Mouse (Mus musculus): ENCODE measurements around the gene B3gnt3. TPM values are rescaled to one million over a fixed set of nuclear protein-coding genes. Genes with fewer than 3 reads are reported as not detected.
A peak's percentile ranks its signal among the peaks of the same experiment; 100 is the strongest.
"Not testable (repeated sequence)": the region's sequence is repeated elsewhere in the genome, so short reads cannot be mapped to it uniquely, and the experiment has no call there.

The B3gnt3 gene
- polyA plus RNA-seq (2015; fragmentation: Nextera tagmentation; extraction: Ambion mirVana): 0.45 and 0.52 TPM in 2 replicates

DNA sequence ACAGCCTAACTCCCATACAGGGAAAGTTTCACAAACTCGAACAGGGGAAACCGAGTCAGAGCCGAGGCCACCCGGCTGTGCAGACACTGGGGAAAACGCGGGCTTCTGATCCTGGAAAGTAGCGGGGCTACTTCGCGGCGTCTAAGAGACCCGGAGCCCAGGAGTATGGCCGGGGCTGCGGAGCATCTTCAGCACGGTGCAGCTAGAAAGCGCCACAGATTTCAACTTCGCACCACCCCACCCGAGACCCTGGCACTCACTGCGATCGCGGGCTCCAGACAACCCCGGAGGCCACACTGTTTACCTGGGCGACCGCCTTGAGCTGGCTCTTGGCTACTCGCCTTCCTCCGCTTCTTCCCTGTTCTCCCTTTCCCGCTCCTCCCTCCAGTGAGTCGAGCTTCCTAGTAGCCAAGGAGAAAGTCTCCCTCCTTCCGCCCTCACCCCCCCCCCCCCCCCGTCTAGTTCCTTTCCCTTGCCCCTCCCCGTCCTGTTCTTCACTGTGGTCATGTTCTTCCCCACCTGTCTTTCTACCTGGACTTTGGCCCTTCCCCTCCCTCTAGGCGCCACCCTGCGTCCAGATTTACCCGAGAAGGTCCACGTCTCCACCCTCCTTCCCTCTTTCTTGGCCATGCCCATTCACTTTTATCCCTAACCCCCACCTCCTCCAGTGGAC, at the start of gene B3gnt3:
B3gnt3 (minus strand) TSS at position 376 of the 673 bp plus-strand sequence.
- ATAC-seq (ENCODE audit: low FRiP score, low read depth): no peak
- WGBS: 19% methylated on average over 30 of the region's 34 CpGs
- H3K4me3 ChIP-seq: peak within 1 kb of the TSS; percentile 16; the same call in 1 of the 2 replicates

DNA sequence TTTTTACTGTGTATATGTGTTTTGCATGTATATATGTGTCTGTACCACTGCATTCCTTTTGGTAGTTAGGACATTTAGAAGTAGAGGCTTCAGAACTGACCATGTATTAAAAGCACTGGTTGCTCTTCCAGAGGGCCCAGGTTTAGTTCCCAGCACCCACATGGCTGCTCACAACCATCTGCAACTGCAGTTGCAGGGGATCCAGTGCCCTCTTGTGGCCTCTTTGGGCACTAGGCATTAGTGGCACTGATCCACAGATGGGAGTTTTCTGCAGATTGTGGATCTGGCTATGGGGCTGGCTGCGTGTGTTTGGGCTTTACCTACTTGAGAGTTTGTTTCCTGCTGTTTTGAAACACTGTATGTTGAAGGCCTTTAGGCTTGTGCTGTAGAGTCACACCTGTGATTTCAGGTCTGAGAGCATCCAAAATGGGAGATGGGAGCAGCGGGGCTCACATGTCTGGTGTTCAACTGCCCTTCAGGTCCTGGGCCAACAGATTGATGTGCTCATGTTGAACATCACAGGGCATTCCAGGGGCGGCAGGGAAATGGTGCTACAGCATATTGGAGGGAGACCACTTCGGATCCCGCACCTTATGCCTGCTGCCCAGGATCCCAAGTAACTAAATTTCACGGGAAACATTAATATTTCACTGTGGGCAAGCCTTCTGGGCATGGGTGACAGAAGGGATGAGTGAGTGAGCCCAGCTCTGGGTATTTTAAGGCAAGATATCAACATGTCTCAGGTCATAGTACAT, 47.9 kb upstream of the B3gnt3 start:
- 78% methylated on average over 6 of the region's 6 CpGs for WGBS
- H3K27ac ChIP-seq (replicated peaks); H3K4me3 ChIP-seq; H3K27me3 ChIP-seq; H3K4me1 ChIP-seq (replicated peaks); H3K9ac ChIP-seq; H3K9me3 ChIP-seq; H3K4me2 ChIP-seq; H3K36me3 ChIP-seq; ATAC-seq (ENCODE audit: low FRiP score, low read depth): not testable (repeated sequence)

More for the DNA sequence above, at the start of gene B3gnt3:
- Histone ChIP-seq H3K36me3 (no peaks in the 10 kb centered on the region), H3K9me3 (no peaks in the 10 kb centered on the region), H3K27ac (replicated peaks) (no peak within 1 kb of the TSS), H3K4me2 (peak within 1 kb of the TSS; percentile 18), H3K9ac (no peak within 1 kb of the TSS), H3K27me3 (peaks cover 61% of the 10 kb centered on the region), H3K4me1 (replicated peaks) (no peaks in the 10 kb centered on the region; the same call in 1 of the 2 replicates)

DNA sequence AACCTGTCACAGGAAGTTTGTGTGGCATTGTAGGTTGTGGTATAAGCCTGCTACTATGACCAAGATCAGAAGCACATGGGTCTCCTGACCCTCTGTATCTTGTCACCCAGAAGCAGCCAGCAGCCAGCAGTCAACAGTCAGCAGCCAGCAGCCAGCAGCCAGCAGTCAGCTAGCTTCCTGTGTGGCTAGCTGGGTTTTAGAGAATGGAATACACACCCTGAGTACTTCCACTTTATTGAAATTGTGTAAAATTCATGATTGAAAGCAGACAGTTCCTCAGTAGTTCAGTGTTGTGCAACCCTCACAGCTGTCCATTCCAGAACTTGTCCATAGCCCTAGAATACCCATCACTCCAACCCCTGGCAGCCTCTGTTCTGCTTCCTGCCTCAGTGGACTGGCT, 45.5 kb upstream of the B3gnt3 start:
- not testable (repeated sequence) for H3K27me3 ChIP-seq; H3K9ac ChIP-seq; H3K27ac ChIP-seq (replicated peaks); H3K36me3 ChIP-seq; H3K4me1 ChIP-seq (replicated peaks); H3K9me3 ChIP-seq; ATAC-seq (ENCODE audit: low FRiP score, low read depth); H3K4me3 ChIP-seq; H3K4me2 ChIP-seq

DNA sequence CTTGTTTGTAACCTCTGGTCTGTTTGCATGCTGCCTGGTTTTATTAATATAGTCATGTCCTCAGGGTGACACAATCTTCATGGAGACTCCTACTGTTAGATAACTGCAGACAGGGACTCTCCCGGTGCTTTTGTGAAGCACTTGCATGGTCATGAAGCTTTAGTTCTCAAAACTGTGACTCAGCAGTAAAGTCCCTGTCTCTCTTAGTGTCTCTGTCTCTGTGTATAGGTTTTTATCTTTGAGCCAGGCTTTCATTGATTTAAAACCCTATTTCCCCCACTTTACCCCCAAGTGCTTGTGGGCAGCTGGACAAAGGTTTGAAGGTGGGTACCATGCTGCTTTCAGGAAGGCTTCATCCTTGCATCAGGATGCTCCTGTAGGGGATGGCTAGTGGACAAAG, 43.7 kb upstream of the B3gnt3 start:
- Histone ChIP-seq H3K36me3 (no peaks in the 10 kb centered on the region), H3K9me3 (no peaks in the 10 kb centered on the region), H3K4me3 (no peak overlapping the region), H3K4me1 (replicated peaks) (peaks cover 8% of the 10 kb centered on the region), H3K9ac (no peak overlapping the region), H3K27me3 (no peaks in the 10 kb centered on the region), H3K4me2 (no peak overlapping the region), H3K27ac (replicated peaks) (no peak overlapping the region)
- ATAC-seq (ENCODE audit: low FRiP score, low read depth): no peak
- 75% methylated on average over 1 of the region's 1 CpGs for WGBS

DNA sequence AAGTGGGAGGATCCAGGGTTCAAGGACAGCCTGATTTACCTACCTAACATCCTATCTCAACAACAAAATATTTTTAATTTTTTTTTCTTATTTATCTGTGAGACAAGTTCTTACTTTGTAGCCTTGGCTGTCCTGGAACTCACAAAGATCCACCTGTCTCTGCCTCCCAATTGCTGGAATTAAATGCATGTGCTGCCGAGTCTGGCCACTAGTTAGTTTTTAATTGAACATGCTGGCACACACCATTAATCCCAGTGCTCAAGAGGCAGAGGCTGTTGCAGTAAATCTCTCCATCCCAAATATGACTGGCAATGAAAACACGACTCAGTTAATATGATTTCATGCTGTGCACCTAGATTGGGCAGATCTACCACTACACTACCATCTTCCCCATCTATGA, 41.2 kb upstream of the B3gnt3 start:
- Histone ChIP-seq H3K4me3 (no peak overlapping the region), H3K9ac (no peak overlapping the region), H3K4me2 (no peak overlapping the region), H3K27me3 (no peaks in the 10 kb centered on the region), H3K9me3 (no peaks in the 10 kb centered on the region), H3K27ac (replicated peaks) (no peak overlapping the region), H3K4me1 (replicated peaks) (peaks cover 8% of the 10 kb centered on the region), H3K36me3 (no peaks in the 10 kb centered on the region)
- ATAC-seq (ENCODE audit: low FRiP score, low read depth): no peak
- WGBS: 62% methylated on average over 2 of the region's 2 CpGs

DNA sequence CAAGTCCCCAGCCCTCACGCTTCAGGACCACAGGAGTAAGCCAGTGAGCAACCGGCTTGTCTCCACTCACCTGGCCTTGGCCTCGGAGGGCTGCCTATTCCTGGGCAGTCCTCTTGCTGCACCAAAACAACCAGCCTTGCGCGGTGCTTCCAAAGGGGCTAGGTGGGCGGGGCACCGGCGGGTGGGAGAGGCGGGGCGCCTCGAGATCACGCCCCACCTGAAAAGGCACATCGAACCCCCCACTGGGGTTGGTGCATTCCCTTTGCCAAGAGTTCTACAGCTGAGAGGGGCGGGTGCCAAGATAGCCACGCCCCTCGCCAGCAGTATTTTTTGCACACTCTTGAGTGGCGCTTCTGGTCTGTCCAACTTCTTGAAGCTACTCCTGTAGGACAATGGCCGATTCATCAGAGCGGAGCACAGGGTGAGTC, 40.1 kb upstream of the B3gnt3 start:
- H3K36me3 ChIP-seq: no peaks in the 10 kb centered on the region
- 0 out of 2 replicates have a peak overlapping the region, but pooled peaks have one; percentile 25 for H3K9ac ChIP-seq
- no peaks in the 10 kb centered on the region for H3K9me3 ChIP-seq
- H3K27ac ChIP-seq (replicated peaks): no peak overlapping the region
- ATAC-seq (ENCODE audit: low FRiP score, low read depth): peak; percentile 71
- peak overlapping the region; percentile 59 for H3K4me2 ChIP-seq
- H3K27me3 ChIP-seq: no peaks in the 10 kb centered on the region
- peaks cover 8% of the 10 kb centered on the region for H3K4me1 ChIP-seq (replicated peaks)
- 6% methylated on average over 19 of the region's 19 CpGs for WGBS
- peak overlapping the region; percentile 30 for H3K4me3 ChIP-seq

DNA sequence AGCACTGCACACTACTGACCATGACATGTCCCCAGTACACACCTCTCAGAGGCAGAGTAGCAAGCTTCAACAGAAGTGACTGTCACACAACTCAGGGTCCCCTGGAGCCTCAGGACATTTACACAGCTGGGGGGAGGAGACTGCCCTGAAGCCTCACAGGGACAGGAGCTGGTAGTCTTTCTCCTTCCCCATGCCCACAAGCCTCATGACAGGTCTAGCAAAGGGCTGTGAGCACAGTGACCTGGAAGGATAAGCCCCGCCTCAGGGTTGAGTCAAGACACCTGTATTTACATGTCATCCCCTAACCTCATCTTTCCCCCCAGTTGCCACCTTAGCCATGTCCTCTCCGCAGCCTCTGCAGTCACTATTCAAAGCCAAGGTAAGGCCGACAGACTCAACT, 39.6 kb upstream of the B3gnt3 start:
- Histone ChIP-seq H3K4me2 (peak overlapping the region; percentile 59), H3K27me3 (no peaks in the 10 kb centered on the region), H3K27ac (replicated peaks) (no peak overlapping the region), H3K36me3 (no peaks in the 10 kb centered on the region), H3K9me3 (no peaks in the 10 kb centered on the region), H3K9ac (0 out of 2 replicates have a peak overlapping the region, but pooled peaks have one; percentile 25), H3K4me3 (peak overlapping the region; percentile 30), H3K4me1 (replicated peaks) (peaks cover 8% of the 10 kb centered on the region)
- 42% methylated on average over 3 of the region's 3 CpGs for WGBS
- no peak for ATAC-seq (ENCODE audit: low FRiP score, low read depth)

DNA sequence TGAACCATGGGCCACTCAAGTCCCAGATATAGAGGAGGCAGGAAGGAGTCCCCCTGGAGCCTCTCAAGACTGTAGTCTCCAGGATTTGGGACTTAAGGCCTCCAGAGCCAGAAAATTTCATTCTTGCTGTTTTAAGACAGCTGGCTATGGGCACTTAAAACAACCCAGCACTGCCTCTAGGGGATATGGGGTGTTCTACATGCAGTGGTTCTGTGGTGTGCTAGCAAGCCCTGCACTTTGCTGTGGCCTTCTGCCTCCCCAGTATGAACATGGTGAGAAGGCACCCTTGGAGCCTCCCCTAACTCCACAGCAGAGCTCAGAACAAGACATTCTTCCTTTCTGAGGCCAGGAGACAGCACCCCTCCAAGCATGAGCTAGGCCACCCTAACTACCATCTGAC, 36.7 kb upstream of the B3gnt3 start:
- H3K27ac ChIP-seq (replicated peaks); ATAC-seq (ENCODE audit: low FRiP score, low read depth): not testable (repeated sequence)

DNA sequence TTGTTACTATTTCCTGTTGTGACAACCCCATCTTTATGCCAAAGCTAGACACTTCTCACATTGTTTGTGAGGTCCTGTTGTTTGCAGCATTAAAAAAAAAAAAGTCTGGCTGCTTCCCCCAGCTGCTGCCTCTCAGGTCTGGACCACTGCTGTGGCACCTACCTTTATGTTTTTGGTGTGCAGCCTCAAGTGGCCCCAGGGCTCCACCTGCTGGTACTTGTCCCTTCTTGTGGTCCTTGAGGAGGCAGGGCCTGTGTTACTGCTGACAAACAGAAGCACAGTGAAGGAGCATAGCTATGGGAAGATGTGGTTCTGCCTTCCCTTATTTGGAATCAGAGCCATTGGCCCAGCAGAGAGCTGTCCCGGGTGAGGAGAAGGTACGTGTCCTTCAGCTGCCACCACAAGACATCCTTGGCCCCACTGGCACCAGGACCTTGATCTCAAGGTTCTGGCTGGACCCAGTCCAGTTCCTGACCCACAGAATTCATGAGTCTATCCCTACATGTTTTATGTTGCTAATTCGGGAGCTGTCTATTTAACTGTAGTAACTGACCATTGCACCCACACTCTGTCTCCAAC, 30.2 kb upstream of the B3gnt3 start:
- Histone ChIP-seq H3K4me3 (no peak overlapping the region), H3K4me2 (no peak overlapping the region), H3K4me1 (replicated peaks) (0 out of 2 replicates have a peak, but pooled peaks cover 3% of the 10 kb centered on the region), H3K27me3 (no peaks in the 10 kb centered on the region), H3K27ac (replicated peaks) (no peak overlapping the region), H3K9me3 (no peaks in the 10 kb centered on the region), H3K36me3 (no peaks in the 10 kb centered on the region), H3K9ac (no peak overlapping the region)
- ATAC-seq (ENCODE audit: low FRiP score, low read depth): no peak
- 48% methylated on average over 3 of the region's 3 CpGs for WGBS

More for the DNA sequence above, 36.7 kb upstream of the B3gnt3 start:
- not testable (repeated sequence) for H3K27me3 ChIP-seq; H3K4me2 ChIP-seq; H3K4me3 ChIP-seq; H3K9me3 ChIP-seq; H3K9ac ChIP-seq; H3K4me1 ChIP-seq (replicated peaks); H3K36me3 ChIP-seq

DNA sequence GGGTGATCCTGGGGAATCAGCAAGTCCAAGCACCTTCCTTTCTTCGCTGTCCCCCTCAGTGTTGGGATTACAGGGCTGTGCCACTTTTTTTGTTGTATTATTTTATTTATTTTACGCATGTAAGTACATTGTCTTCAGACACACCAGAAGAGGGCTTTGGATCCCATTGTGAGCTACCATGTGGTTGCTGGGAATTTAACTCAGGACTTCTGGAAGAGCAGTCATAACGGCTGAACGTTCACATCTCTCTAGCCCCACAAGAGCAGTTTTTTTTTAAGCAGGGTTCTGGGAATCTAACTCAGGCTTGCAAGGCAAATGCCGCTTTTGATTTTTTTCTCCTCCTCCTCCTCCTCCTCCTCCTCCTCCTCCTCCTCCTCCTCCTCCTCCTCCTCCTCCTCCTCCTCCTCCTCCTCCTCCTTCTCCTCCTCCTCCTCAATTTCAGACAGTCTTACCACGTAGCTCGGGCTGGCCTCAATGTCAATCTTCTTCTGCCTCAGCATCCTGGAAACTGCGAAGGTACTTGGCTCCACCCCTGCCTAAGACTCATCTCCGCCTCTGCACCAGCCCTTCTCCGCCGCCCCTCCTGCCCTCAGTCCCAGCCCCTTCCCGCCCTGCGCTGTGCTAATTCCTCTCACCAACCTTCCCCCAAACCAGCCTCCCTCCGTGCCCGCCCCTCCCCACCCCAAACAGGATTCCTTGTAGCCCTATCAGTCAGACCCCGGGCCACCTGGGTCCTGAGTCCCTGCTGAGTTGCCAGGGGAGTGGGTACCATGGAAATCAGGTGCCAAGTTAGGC, 27.4 kb upstream of the B3gnt3 start:
- Histone ChIP-seq H3K36me3 (no peaks in the 10 kb centered on the region), H3K9me3 (no peaks in the 10 kb centered on the region), H3K27me3 (no peaks in the 10 kb centered on the region), H3K4me2 (peak overlapping the region; percentile 74), H3K4me3 (peak overlapping the region; percentile 39), H3K27ac (replicated peaks) (peak overlapping the region; percentile 82), H3K4me1 (replicated peaks) (peaks cover 18% of the 10 kb centered on the region), H3K9ac (peak overlapping the region; percentile 37)
- WGBS: 5% methylated on average over 14 of the region's 16 CpGs
- peak; percentile 33 for ATAC-seq (ENCODE audit: low FRiP score, low read depth)

DNA sequence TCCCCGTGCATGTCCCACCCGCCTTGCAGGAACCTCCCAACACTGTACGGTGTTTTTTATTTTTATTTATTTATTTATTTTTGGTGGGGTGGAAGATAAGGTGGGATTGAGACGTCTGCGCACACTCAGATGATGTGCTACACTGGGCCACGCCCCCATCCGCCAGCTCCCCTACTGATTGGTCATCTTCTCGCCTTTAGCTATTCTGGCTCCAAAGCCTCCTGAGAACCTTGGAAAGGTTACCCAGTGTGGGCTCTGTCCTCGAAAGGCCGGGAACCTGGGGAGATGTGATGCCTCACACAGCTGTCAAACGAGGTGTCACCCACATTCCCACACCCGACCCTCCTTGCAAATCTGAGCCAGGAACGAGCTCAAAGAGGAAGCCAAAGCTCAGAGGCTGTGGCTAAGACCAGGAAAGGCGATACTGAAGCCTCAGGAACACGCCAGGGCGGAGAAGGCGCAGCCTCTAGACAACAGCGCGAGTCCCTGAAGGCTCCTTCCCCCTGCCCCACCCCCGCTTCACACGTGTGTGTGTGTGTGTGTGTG, 26.7 kb upstream of the B3gnt3 start:
- H3K9me3 ChIP-seq: no peaks in the 10 kb centered on the region
- peak overlapping the region; percentile 74 for H3K4me2 ChIP-seq
- peak overlapping the region; percentile 37 for H3K9ac ChIP-seq
- peaks cover 22% of the 10 kb centered on the region for H3K4me1 ChIP-seq (replicated peaks)
- peak overlapping the region; percentile 39 for H3K4me3 ChIP-seq
- ATAC-seq (ENCODE audit: low FRiP score, low read depth): peak; percentile 70
- no peaks in the 10 kb centered on the region for H3K27me3 ChIP-seq
- no peaks in the 10 kb centered on the region for H3K36me3 ChIP-seq
- WGBS: 6% methylated on average over 20 of the region's 21 CpGs
- peak overlapping the region; percentile 82 for H3K27ac ChIP-seq (replicated peaks)
